Mouse (Mus musculus): Measurements from ENCODE around the gene Pabpn1l.

DNA sequence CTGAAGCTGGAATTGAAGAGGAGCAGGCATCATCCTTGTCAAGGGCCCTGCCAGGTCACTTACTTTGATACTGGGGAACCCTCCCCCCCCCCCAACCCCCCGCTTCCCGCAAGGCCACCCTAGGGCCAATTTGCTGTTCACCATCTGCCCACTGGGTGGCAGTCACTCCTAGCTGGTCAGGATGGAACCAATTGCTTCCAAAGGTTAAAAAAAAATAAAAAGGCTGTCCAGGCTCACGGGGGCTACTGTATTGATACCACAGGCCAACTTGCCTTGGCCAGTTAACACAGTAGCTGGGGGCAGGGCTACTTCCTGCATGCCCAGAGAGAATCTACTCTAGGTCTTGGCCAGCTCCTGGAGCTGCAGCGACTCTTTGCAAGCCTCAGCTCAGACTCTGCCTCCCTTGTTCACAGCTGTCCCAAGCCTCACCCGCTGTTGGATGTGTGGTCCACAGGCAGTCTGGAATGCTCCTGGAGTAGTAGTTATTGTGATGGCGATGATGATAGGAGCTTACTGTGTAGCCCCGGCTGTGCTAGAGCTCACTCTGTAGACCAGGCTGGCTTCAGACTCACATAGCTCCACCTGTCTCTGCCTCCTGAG is 4.5 kb downstream of the Pabpn1l start:
- TF ChIP-seq POLR2AphosphoS5 (IDR thresholded peaks at IDR 0.05; ENCODE audit: insufficient replicate concordance, low read depth, low read length) (no peak), CTCF (IDR thresholded peaks at IDR 0.05; ENCODE audit: low read depth, low read length) (no peak), GATA1 (IDR thresholded peaks at IDR 0.05; ENCODE audit: borderline replicate concordance, low read length) (no peak)
